Mouse (Mus musculus) monocyte, adult 2 months (primary cell): ENCODE results near the gene Rab42.

Experiments used
- DNase-seq, 2 experiments: peaks; one replicate each; pipeline ENCODE4 v3.0.0; 2022; ENCODE audit warnings: low spot score in 2 of 2, low read depth in 1 of 2

The Rab42 gene

GRCm38 (mm10) chr4:132274156-132274862, 28.9 kb downstream of the Rab42 start, which contains the start of gene Taf12:
Taf12 (plus strand) TSS chr4:132274375.
- peak; percentile 78 to 86 for DNase-seq

DNA sequence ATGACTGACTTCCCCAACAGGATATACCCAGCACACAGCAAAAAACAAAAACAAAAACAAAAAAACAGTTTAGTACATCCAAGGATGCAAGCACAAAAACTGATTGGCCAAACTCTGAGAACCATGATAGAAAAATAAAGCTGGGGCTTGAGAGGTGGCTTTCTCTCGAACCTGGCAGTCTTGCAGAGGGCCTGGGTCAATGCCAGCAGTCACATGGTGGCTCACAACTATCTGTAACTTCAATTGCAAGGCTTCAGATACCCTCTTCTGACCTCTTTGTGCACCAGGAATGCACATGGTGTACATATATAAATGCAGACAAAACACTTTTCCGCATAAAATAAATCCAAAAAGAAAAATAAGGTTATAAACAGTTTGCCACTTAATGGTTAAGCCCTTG, 30.0 kb downstream of the Rab42 start:
- DNase-seq, result no peak

- peak; percentile 59 to 79 for DNase-seq
Observed at GRCm38 (mm10) chr4:132269740-132270560, 33.2 kb downstream of the Rab42 start.

DNA sequence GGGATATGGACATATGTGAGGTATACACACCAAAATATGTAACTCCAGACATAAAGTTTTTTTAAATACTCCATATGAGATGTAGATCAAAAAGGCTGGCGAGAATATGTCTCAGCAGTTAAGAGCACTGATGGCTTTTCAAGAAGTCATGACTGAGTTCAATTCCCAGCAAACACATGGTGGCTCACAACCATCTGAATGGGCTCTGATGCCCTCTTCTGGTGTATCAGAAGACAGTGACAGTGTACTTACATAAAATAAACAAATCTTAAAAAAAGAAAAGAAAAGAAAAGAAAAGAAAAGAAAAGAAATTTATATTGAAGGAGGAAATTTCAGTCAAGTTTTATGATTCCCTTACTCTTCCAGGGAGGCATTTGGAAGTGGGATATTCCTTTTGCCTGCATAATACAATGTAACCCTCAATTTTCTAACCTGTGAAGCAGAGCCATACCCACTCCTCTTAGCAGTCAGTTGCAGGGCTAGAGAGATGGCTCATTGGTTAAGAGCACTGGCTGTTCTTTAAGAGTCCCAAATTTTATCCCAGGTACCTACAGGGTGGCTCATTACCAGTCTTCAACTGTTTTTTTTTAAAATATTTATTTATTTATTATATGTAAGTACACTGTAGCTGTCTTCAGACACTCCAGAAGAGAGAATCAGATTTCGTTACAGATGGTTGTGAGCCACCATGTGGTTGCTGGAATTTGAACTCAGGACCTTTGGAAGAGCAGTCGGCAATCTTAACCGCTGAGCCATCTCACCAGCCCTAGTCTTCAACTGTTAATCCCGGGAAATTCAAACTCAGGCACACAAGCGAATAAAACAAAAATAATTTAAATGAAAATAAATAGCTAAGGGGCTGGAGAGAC, 34.1 kb downstream of the Rab42 start:
- no peak for DNase-seq

GRCm38 (mm10) chr4:132266835-132267349, 36.3 kb downstream of the Rab42 start:
- no peak for DNase-seq

DNA sequence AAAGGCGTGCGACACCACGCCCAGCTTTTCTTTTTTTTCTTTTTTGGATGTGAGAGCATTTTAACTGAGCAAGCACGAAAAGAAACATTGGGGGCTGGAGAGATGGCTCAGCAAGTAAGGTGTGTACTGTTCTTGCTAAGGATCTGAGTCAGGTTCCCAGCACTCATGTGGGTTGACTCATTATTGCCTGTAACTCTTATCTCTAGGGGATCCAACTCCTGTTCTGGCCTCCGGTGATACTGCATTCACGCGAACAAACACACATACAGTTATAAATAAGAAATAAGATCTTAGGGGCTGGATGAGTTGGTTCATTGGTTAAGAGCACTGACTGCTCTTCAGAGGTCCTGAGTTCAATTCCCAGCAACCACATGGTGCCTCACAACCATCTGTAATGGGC, 39.9 kb downstream of the Rab42 start:
- no peak for DNase-seq

DNA sequence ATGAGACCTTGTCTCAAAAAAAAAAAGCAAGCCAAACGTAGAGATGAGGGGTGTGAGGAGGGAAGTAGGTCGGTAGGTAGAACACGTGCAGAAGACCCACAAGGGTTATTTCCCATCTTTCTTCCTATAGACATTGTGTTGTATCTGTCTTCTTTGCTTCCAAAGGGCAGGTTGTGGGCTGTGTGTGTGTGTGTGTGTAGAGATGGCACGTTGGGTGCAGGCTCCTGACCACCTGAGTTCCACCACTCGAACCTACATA, 40.9 kb downstream of the Rab42 start:
- no peak for DNase-seq

DNA sequence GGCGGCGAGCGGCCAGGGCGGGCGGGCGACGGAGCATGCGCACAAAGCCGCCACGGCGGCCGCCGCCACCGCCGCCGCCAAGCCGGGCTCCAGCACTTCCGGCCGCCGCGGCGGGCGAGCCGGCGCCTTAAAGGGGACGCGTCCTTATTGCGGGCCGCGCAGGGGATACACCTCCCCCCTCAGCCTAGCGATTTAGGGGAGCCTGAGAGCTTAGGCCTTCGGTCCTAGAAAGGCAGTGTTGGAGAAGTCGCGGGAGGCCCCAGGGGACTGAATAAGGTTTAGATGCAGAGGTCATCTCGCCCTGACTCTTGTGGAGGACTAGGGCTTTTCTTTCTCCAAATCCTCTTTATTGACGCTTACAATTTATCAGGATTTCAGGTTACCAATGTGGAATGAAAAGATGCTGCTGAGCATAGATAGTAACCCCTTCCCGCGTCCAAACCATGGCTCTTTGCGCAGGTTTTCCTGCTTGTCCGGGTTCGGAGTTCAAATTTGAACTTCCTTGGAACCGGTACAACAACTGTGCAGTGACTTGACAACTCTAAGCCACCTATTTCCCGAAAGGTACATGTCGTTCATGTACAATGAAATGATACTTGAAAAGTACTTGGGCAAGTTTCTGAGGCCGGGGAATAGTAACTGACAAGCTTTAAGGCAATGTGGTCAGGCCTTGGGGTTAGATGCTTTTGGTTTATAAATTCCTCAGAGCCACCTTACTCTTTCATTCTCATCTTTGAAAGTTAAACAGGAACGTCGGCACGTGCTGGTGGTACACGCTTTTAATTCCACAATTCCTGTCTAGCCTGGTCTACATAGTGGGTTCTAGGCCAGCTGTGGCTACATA, 41.4 kb downstream of the Rab42 start, which contains the start of gene Gmeb1:
Gene Gmeb1, minus strand, starts transcription at position 89 of the 844 bp plus-strand sequence.
- DNase-seq, result peak in 1 of 2 experiments; percentile 33

DNA sequence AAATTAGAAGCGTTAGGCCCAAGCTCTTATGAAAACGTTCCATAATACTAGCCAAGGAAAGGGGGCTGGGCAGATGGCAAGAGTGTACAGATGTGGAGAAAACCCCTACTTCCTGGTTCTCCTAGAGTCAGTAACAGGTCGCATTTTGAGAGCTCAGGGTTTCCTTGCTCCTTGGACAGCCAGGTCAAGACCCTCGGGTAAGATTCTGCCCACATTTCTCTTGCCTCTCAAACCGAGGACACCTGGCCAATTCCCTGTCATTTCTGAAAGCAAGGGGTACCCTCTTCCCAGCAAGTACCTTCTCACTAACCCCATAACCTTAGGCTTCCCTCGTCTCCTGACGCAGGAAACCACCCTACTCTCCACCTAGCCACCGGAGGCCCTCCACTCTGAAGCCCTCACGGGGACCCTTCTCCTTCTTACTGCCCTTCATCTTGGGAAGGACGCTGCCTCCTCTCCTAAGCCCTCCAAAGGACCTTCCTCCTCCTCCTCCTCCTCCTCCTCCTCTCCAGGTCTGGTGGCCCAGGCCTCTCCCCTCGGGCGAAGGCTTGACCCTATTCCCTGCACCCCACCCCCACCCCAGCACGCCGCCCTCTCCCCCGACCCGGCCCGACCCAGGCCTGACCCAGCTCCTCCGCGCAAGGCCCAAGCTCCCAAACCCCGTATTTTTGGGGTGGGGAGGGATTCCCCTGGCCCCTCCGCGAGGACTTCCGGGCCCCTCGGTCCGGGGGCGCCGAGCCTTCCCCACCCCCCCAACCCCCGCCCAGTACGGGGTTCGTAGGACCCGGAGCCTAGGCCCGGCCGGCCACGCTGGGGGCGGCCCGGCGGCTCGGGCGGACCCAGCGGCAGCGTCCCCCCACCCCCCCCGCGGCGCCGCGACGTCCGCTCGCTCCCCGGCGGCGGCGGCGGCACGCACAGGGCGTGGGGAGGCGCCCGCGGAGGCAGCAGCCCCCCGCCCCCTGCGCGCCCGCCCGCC, 42.5 kb downstream of the Rab42 start:
- peak in 1 of 2 experiments; percentile 15 for DNase-seq

DNA sequence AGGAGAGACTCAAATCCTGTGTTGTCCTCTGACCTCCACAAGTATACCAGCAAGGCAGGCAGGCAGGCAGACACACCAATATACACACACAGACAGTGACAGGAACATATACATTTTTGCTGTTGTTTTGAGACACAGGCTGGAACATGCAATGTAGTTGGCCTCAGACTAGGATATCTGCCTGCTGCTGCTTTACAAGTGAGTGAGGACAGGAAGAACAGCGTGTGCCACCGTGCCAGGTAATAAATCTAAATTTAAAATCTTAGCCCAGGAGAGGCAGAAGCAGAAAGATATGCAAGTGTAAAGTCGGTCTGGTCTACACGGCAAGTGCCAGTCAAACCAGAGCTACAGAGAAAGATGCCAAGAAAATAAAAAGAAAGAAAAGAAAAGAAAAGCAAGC, 43.9 kb downstream of the Rab42 start:
- DNase-seq, result no peak

DNA sequence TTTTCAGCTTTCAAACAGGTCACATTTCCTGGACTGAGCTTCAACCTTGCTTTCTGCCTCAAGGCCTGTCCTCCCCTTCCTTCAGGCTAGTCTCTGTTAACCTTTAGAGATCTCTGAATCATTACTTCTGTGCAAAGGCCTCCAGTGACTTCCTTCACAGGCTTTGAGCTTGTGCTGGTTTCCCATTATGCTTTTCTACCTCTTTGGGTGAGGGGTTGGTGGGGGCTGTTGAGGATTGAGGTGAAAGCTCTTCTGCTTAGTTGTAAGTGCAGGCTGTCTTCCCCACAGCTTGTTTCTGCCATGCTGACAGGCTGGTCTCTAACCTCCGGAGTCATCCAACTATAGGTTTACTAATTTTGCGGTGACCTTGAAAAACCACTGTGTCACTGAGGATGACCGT, 46.8 kb downstream of the Rab42 start:
- DNase-seq, result no peak

- no peak for DNase-seq
Observed at GRCm38 (mm10) chr4:132254986-132255385, 48.2 kb downstream of the Rab42 start.

GRCm38 (mm10) chr4:132253622-132254021, 49.6 kb downstream of the Rab42 start:
- DNase-seq, result no peak

DNA sequence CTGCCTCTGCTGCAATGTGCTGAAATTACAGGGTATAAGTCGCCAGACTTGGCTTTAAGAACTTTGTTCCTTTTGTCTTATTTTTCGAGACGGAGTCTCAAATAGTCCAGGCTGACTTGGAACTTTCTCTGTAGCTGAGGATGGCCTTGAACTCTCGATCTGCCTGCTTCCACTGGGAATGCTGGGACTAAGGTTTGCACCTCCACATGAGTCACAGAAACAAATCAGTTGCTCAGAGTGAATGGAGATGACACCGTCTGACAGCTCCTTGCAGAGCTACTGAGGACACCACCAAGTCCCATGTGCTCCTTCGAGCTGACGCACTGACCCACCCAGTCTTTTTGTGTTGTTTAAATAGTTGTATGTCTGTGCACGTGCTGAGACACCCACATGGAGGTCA, 50.1 kb downstream of the Rab42 start:
- no peak for DNase-seq
